Mouse (Mus musculus) cortical plate, adult 2 months (tissue): Measurements from ENCODE around the gene Lipt2. TPM values are rescaled to one million over a fixed set of nuclear protein-coding genes. Genes with fewer than 3 reads are reported as not detected.

Experiments used
- H3K27ac ChIP-seq: fragments of 200-500 bp; 2 replicates; pipeline ENCODE4 v1.5.1; 2012; ENCODE audit warnings: low read length, control low read depth, inconsistent platforms; ENCODE audit not compliant: insufficient read depth
- H3K4me1 ChIP-seq: fragments of 200-500 bp; 2 replicates; pipeline ENCODE4 v1.6.1; 2011; ENCODE audit warnings: low read length; ENCODE audit not compliant: control insufficient read depth, insufficient read depth
- H3K4me3 ChIP-seq: fragments of 200-500 bp; 2 replicates; pipeline ENCODE4 v1.5.1; 2011; ENCODE audit warnings: mild to moderate bottlenecking, low read length, control low read depth; ENCODE audit not compliant: insufficient read depth
- CTCF ChIP-seq: fragments of 200-500 bp; IDR thresholded peaks from 2 replicates; pipeline ENCODE4 v1.5.1; 2011; ENCODE audit warnings: mild to moderate bottlenecking, control low read depth, low read length; ENCODE audit not compliant: insufficient read depth; ENCODE audit errors: extremely low read depth
- POLR2A ChIP-seq: fragments of 200-500 bp; IDR thresholded peaks from 2 replicates; pipeline ENCODE4 v1.6.1; 2011; ENCODE audit warnings: mild to moderate bottlenecking, low read length, control low read depth; ENCODE audit not compliant: insufficient read depth; ENCODE audit errors: extremely low read depth
- polyA plus RNA-seq: library from polyadenylated mRNA; depleted of rRNA; stranded (reverse); fragments of >200 nt; gene quantifications from 2 replicates; pipeline ENCODE4 v1.2.3, GENCODE M21; 2012

Lipt2 gene
- polyA plus RNA-seq, 1 experiment, result 7.8 TPM

GRCm38 (mm10) chr7:100160006-100160405, 929 bp downstream of the Lipt2 start:
- Histone ChIP-seq H3K27ac (no peak overlapping the region), H3K4me1 (peaks cover 3% of the 10 kb centered on the region; the same call in 1 of the 2 replicates), H3K4me3 (peak overlapping the region; percentile 49)
- TF ChIP-seq CTCF (no peak), POLR2A (no peak)

- Histone ChIP-seq H3K4me3 (no peak overlapping the region), H3K27ac (no peak overlapping the region), H3K4me1 (peaks cover 3% of the 10 kb centered on the region; the same call in 1 of the 2 replicates)
- TF ChIP-seq POLR2A, result no peak
- no peak for TF ChIP-seq CTCF
Observed at GRCm38 (mm10) chr7:100163506-100163905, 4.4 kb downstream of the Lipt2 start.

GRCm38 (mm10) chr7:100168654-100169053, 9.6 kb downstream of the Lipt2 start:
- Histone ChIP-seq H3K4me1 (no peaks in the 10 kb centered on the region), H3K27ac (no peak overlapping the region), H3K4me3 (no peak overlapping the region)
- no peak for TF ChIP-seq CTCF
- no peak for TF ChIP-seq POLR2A

- H3K4me3 ChIP-seq, result no peak overlapping the region
- TF ChIP-seq POLR2A, result no peak
- TF ChIP-seq CTCF, result no peak
- H3K4me1 ChIP-seq, result no peaks in the 10 kb centered on the region
- no peak overlapping the region for H3K27ac ChIP-seq
Observed at GRCm38 (mm10) chr7:100170756-100171155, 11.7 kb downstream of the Lipt2 start.

- Histone ChIP-seq H3K27ac (no peak within 1 kb of the TSS), H3K4me3 (no peak within 1 kb of the TSS), H3K4me1 (no peaks in the 10 kb centered on the region)
- TF ChIP-seq POLR2A (no peak), CTCF (no peak)
Observed at GRCm38 (mm10) chr7:100176269-100176668, 17.2 kb downstream of the Lipt2 start, which contains the start of gene Kcne3. Gene Kcne3 (plus strand): TSS chr7:100176502.

- no peak for TF ChIP-seq CTCF
- H3K27ac ChIP-seq, result no peak overlapping the region
- peak overlapping the region; percentile 20 for H3K4me3 ChIP-seq
- no peaks in the 10 kb centered on the region for H3K4me1 ChIP-seq
Observed at GRCm38 (mm10) chr7:100178016-100178890, 19.2 kb downstream of the Lipt2 start.

GRCm38 (mm10) chr7:100178891-100179233, 19.8 kb downstream of the Lipt2 start:
- H3K4me3 ChIP-seq, result peak overlapping the region; percentile 20
- no peak for TF ChIP-seq CTCF
- TF ChIP-seq POLR2A, result no peak
- no peak overlapping the region for H3K27ac ChIP-seq
- no peaks in the 10 kb centered on the region for H3K4me1 ChIP-seq

GRCm38 (mm10) chr7:100179394-100179793, 20.3 kb downstream of the Lipt2 start:
- H3K4me3 ChIP-seq, result no peak overlapping the region
- TF ChIP-seq POLR2A, result no peak
- TF ChIP-seq CTCF, result no peak
- no peak overlapping the region for H3K27ac ChIP-seq
- H3K4me1 ChIP-seq, result no peaks in the 10 kb centered on the region

- Histone ChIP-seq H3K27ac (no peak overlapping the region), H3K4me3 (no peak overlapping the region), H3K4me1 (no peaks in the 10 kb centered on the region)
- no peak for TF ChIP-seq CTCF
- no peak for TF ChIP-seq POLR2A
Observed at GRCm38 (mm10) chr7:100179836-100180407, 20.8 kb downstream of the Lipt2 start.

GRCm38 (mm10) chr7:100181176-100181575, 22.1 kb downstream of the Lipt2 start:
- no peak for TF ChIP-seq POLR2A
- no peak for TF ChIP-seq CTCF

More at GRCm38 (mm10) chr7:100181176-100181575, 22.1 kb downstream of the Lipt2 start:
- Histone ChIP-seq H3K4me1 (no peaks in the 10 kb centered on the region), H3K27ac (no peak overlapping the region), H3K4me3 (no peak overlapping the region)
